Mouse (Mus musculus): Measurements from ENCODE around the gene Ptpn22. TPM values are rescaled to one million over a fixed set of nuclear protein-coding genes. Genes with fewer than 3 reads are reported as not detected.
A peak's percentile ranks its signal among the peaks of the same experiment; 100 is the strongest.
"Not testable (repeated sequence)": the region's sequence is repeated elsewhere in the genome, so short reads cannot be mapped to it uniquely, and the experiment has no call there.

Gene Ptpn22
- 0.39 and 0.62 TPM in 2 replicates for polyA plus RNA-seq (2015; fragmentation: Nextera tagmentation; extraction: Ambion mirVana)

GRCm38 (mm10) chr3:103858881-103859801 is at the start of gene Ptpn22:
Gene Ptpn22, plus strand, starts transcription at chr3:103859795.
- H3K4me3 ChIP-seq (ENCODE audit: low read depth, low read length): no peak within 1 kb of the TSS
- no peaks in the 10 kb centered on the region; the same call in 1 of the 2 replicates for H3K4me1 ChIP-seq (ENCODE audit: control insufficient read depth, insufficient read depth, low read length)
- H3K9ac ChIP-seq (ENCODE audit: low read depth, low read length): no peak within 1 kb of the TSS
- WGBS: 79% methylated on average over 12 of the region's 12 CpGs
- no peak within 1 kb of the TSS for H3K27ac ChIP-seq (ENCODE audit: low read length)
- H3K27me3 ChIP-seq (ENCODE audit: control insufficient read depth, insufficient read depth, low read depth, low read length): no peaks in the 10 kb centered on the region
- ATAC-seq: no peak
- H3K4me2 ChIP-seq (ENCODE audit: low read length): no peak within 1 kb of the TSS
- no peaks in the 10 kb centered on the region for H3K36me3 ChIP-seq (ENCODE audit: control insufficient read depth, insufficient read depth, low read length)
- H3K9me3 ChIP-seq (replicated peaks; ENCODE audit: control insufficient read depth, low read length, poor library complexity, severe bottlenecking): no peaks in the 10 kb centered on the region

GRCm38 (mm10) chr3:103809799-103810150 is 49.8 kb upstream of the Ptpn22 start:
- Histone ChIP-seq H3K36me3 (ENCODE audit: control insufficient read depth, insufficient read depth, low read length) (peaks cover 4% of the 10 kb centered on the region), H3K27ac (ENCODE audit: low read length) (peak overlapping the region; percentile 92), H3K27me3 (ENCODE audit: control insufficient read depth, insufficient read depth, low read depth, low read length) (no peaks in the 10 kb centered on the region), H3K9ac (ENCODE audit: low read depth, low read length) (peak overlapping the region; percentile 90), H3K9me3 (replicated peaks; ENCODE audit: control insufficient read depth, low read length, poor library complexity, severe bottlenecking) (no peaks in the 10 kb centered on the region), H3K4me3 (ENCODE audit: low read depth, low read length) (peak overlapping the region; percentile 62), H3K4me2 (ENCODE audit: low read length) (peak overlapping the region; percentile 60), H3K4me1 (ENCODE audit: control insufficient read depth, insufficient read depth, low read length) (peaks cover 18% of the 10 kb centered on the region)
- peak; percentile 71 for ATAC-seq
- 1% methylated on average over 14 of the region's 14 CpGs for WGBS

GRCm38 (mm10) chr3:103810967-103811366 is 48.6 kb upstream of the Ptpn22 start:
- no peaks in the 10 kb centered on the region for H3K27me3 ChIP-seq (ENCODE audit: control insufficient read depth, insufficient read depth, low read depth, low read length)
- no peak overlapping the region for H3K4me3 ChIP-seq (ENCODE audit: low read depth, low read length)
- H3K9me3 ChIP-seq (replicated peaks; ENCODE audit: control insufficient read depth, low read length, poor library complexity, severe bottlenecking): no peaks in the 10 kb centered on the region
- no peak overlapping the region for H3K4me2 ChIP-seq (ENCODE audit: low read length)
- no peak overlapping the region for H3K9ac ChIP-seq (ENCODE audit: low read depth, low read length)
- H3K27ac ChIP-seq (ENCODE audit: low read length): no peak overlapping the region
- H3K4me1 ChIP-seq (ENCODE audit: control insufficient read depth, insufficient read depth, low read length): peaks cover 18% of the 10 kb centered on the region
- H3K36me3 ChIP-seq (ENCODE audit: control insufficient read depth, insufficient read depth, low read length): peaks cover 10% of the 10 kb centered on the region
- WGBS: 94% methylated on average over 6 of the region's 6 CpGs
- no peak for ATAC-seq

- H3K9ac ChIP-seq (ENCODE audit: low read depth, low read length): no peak overlapping the region
- H3K4me1 ChIP-seq (ENCODE audit: control insufficient read depth, insufficient read depth, low read length): no peaks in the 10 kb centered on the region
- H3K4me2 ChIP-seq (ENCODE audit: low read length): no peak overlapping the region
- no peak for ATAC-seq
- no peak overlapping the region for H3K4me3 ChIP-seq (ENCODE audit: low read depth, low read length)
- H3K9me3 ChIP-seq (replicated peaks; ENCODE audit: control insufficient read depth, low read length, poor library complexity, severe bottlenecking): no peaks in the 10 kb centered on the region
- H3K27ac ChIP-seq (ENCODE audit: low read length): no peak overlapping the region
- H3K27me3 ChIP-seq (ENCODE audit: control insufficient read depth, insufficient read depth, low read depth, low read length): no peaks in the 10 kb centered on the region
- no peaks in the 10 kb centered on the region for H3K36me3 ChIP-seq (ENCODE audit: control insufficient read depth, insufficient read depth, low read length)
Observed at GRCm38 (mm10) chr3:103827548-103827947, 32.0 kb upstream of the Ptpn22 start.

- Histone ChIP-seq H3K27me3 (ENCODE audit: control insufficient read depth, insufficient read depth, low read depth, low read length) (no peaks in the 10 kb centered on the region), H3K36me3 (ENCODE audit: control insufficient read depth, insufficient read depth, low read length) (no peaks in the 10 kb centered on the region), H3K9me3 (replicated peaks; ENCODE audit: control insufficient read depth, low read length, poor library complexity, severe bottlenecking) (no peaks in the 10 kb centered on the region), H3K4me3 (ENCODE audit: low read depth, low read length) (no peak overlapping the region), H3K9ac (ENCODE audit: low read depth, low read length) (no peak overlapping the region), H3K4me2 (ENCODE audit: low read length) (no peak overlapping the region), H3K4me1 (ENCODE audit: control insufficient read depth, insufficient read depth, low read length) (no peaks in the 10 kb centered on the region), H3K27ac (ENCODE audit: low read length) (no peak overlapping the region)
- ATAC-seq: no peak
- 90% methylated on average over 3 of the region's 3 CpGs for WGBS
Observed at GRCm38 (mm10) chr3:103829036-103829435, 30.6 kb upstream of the Ptpn22 start.

- 49% methylated on average over 1 of the region's 1 CpGs for WGBS
- not testable (repeated sequence) for H3K4me2 ChIP-seq (ENCODE audit: low read length); H3K9ac ChIP-seq (ENCODE audit: low read depth, low read length); H3K27ac ChIP-seq (ENCODE audit: low read length); ATAC-seq; H3K4me3 ChIP-seq (ENCODE audit: low read depth, low read length); H3K9me3 ChIP-seq (replicated peaks; ENCODE audit: control insufficient read depth, low read length, poor library complexity, severe bottlenecking); H3K27me3 ChIP-seq (ENCODE audit: control insufficient read depth, insufficient read depth, low read depth, low read length); H3K4me1 ChIP-seq (ENCODE audit: control insufficient read depth, insufficient read depth, low read length); H3K36me3 ChIP-seq (ENCODE audit: control insufficient read depth, insufficient read depth, low read length)
Observed at GRCm38 (mm10) chr3:103830681-103831080, 28.9 kb upstream of the Ptpn22 start.

GRCm38 (mm10) chr3:103831146-103831545 is 28.4 kb upstream of the Ptpn22 start:
- H3K4me2 ChIP-seq (ENCODE audit: low read length): no peak overlapping the region
- no peaks in the 10 kb centered on the region for H3K4me1 ChIP-seq (ENCODE audit: control insufficient read depth, insufficient read depth, low read length)
- WGBS: 81% methylated on average over 7 of the region's 7 CpGs
- H3K27me3 ChIP-seq (ENCODE audit: control insufficient read depth, insufficient read depth, low read depth, low read length): no peaks in the 10 kb centered on the region
- H3K4me3 ChIP-seq (ENCODE audit: low read depth, low read length): no peak overlapping the region
- H3K36me3 ChIP-seq (ENCODE audit: control insufficient read depth, insufficient read depth, low read length): no peaks in the 10 kb centered on the region
- ATAC-seq: no peak
- H3K9ac ChIP-seq (ENCODE audit: low read depth, low read length): no peak overlapping the region
- H3K27ac ChIP-seq (ENCODE audit: low read length): no peak overlapping the region
- no peaks in the 10 kb centered on the region for H3K9me3 ChIP-seq (replicated peaks; ENCODE audit: control insufficient read depth, low read length, poor library complexity, severe bottlenecking)

- H3K36me3 ChIP-seq (ENCODE audit: control insufficient read depth, insufficient read depth, low read length): no peaks in the 10 kb centered on the region
- H3K9me3 ChIP-seq (replicated peaks; ENCODE audit: control insufficient read depth, low read length, poor library complexity, severe bottlenecking): no peaks in the 10 kb centered on the region
- H3K4me3 ChIP-seq (ENCODE audit: low read depth, low read length): no peak within 1 kb of the TSS
- H3K4me2 ChIP-seq (ENCODE audit: low read length): no peak within 1 kb of the TSS
- ATAC-seq: no peak
- H3K27me3 ChIP-seq (ENCODE audit: control insufficient read depth, insufficient read depth, low read depth, low read length): no peaks in the 10 kb centered on the region
- no peak within 1 kb of the TSS for H3K9ac ChIP-seq (ENCODE audit: low read depth, low read length)
- no peak within 1 kb of the TSS for H3K27ac ChIP-seq (ENCODE audit: low read length)
- no peaks in the 10 kb centered on the region for H3K4me1 ChIP-seq (ENCODE audit: control insufficient read depth, insufficient read depth, low read length)
Observed at GRCm38 (mm10) chr3:103832426-103832825, 27.2 kb upstream of the Ptpn22 start, which contains the start of gene Bcl2l15. Gene Bcl2l15, plus strand, starts transcription at chr3:103832601.

- no peaks in the 10 kb centered on the region for H3K27me3 ChIP-seq (ENCODE audit: control insufficient read depth, insufficient read depth, low read depth, low read length)
- H3K4me2 ChIP-seq (ENCODE audit: low read length): no peak overlapping the region
- no peak for ATAC-seq
- H3K27ac ChIP-seq (ENCODE audit: low read length): no peak overlapping the region
- no peaks in the 10 kb centered on the region for H3K36me3 ChIP-seq (ENCODE audit: control insufficient read depth, insufficient read depth, low read length)
- no peaks in the 10 kb centered on the region for H3K9me3 ChIP-seq (replicated peaks; ENCODE audit: control insufficient read depth, low read length, poor library complexity, severe bottlenecking)
- 85% methylated on average over 2 of the region's 2 CpGs for WGBS
- H3K4me1 ChIP-seq (ENCODE audit: control insufficient read depth, insufficient read depth, low read length): no peaks in the 10 kb centered on the region
- no peak overlapping the region for H3K9ac ChIP-seq (ENCODE audit: low read depth, low read length)
- H3K4me3 ChIP-seq (ENCODE audit: low read depth, low read length): no peak overlapping the region
Observed at GRCm38 (mm10) chr3:103834001-103834400, 25.6 kb upstream of the Ptpn22 start.
